Mouse (Mus musculus) macrophage (primary cell): ENCODE results near the gene Mrc2. TPM values are rescaled to one million over a fixed set of nuclear protein-coding genes. Genes with fewer than 3 reads are reported as not detected.

Experiments used
- H3K27ac ChIP-seq: fragments of 350-480 bp; formaldehyde crosslinking; 2 replicates; pipeline ENCODE4 v1.9.0; 2021
- H3K36me3 ChIP-seq: fragments of 350-480 bp; formaldehyde crosslinking; 2 replicates; pipeline ENCODE4 v1.9.0; 2021; ENCODE audit errors: inconsistent target
- H3K4me3 ChIP-seq: fragments of 350-480 bp; formaldehyde crosslinking; 2 replicates; pipeline ENCODE4 v1.9.0; 2021; ENCODE audit errors: inconsistent target
- H3K79me2 ChIP-seq: fragments of 350-480 bp; formaldehyde crosslinking; 2 replicates; pipeline ENCODE4 v1.9.0; 2021; ENCODE audit errors: inconsistent target
- WGBS: methylation state at CpG from one replicate; pipeline ENCODE4 v1.1.7; 2026; ENCODE audit warnings: inconsistent platforms; ENCODE audit not compliant: missing documents; 5-methylcytosine and 5-hydroxymethylcytosine counted together
- polyA plus RNA-seq: library from polyadenylated mRNA; stranded (reverse); fragments of 250-400 nt; gene quantifications from 3 replicates; pipeline ENCODE4 v1.2.4, GENCODE M21; 2018; ENCODE audit warnings: inconsistent platforms
- total RNA-seq, 78 experiments: library from RNA; depleted of rRNA; stranded (reverse); fragments of 250-400 nt; gene quantifications; 1 replicate in 9 of 78; 2 replicates in 24 of 78; 3 replicates in 43 of 78; 4 replicates in 2 of 78; pipeline ENCODE4 v1.2.4; 2018; ENCODE audit warnings: inconsistent platforms in 56 of 78

Gene Mrc2
- total RNA-seq (2018; cell fraction: chromatin; rRNA removed) = 10 to 100 TPM in 1 of 26 experiments, 1 to 10 TPM in 1, under 1 TPM in 13, not detected in 11; 0.13 to 19.7 (median 0.31) TPM
- total RNA-seq (2018; cell fraction: cytosol; rRNA removed) = under 1 TPM in 2 of 26 experiments, not detected in 24; under 0.01 to 0.29 TPM
- total RNA-seq (2018; cell fraction: nucleus; rRNA removed) = 1 to 10 TPM in 1 of 26 experiments, under 1 TPM in 3, not detected in 22; 0.06 to 2.7 (median 0.23) TPM
- not detected in 3 replicates for polyA plus RNA-seq

GRCm38 (mm10) chr11:105292124-105293071, at the start of gene Mrc2:
TSS of gene Mrc2 (plus strand) at chr11:105292643.
- H3K27ac ChIP-seq = no peak within 1 kb of the TSS
- 3% methylated on average over 55 of the region's 75 CpGs for WGBS
- no peak within 1 kb of the TSS for H3K4me3 ChIP-seq
- H3K36me3 ChIP-seq = 0 out of 2 replicates have a peak, but pooled peaks cover under 1% of the 10 kb centered on the region
- no peaks in the 10 kb centered on the region for H3K79me2 ChIP-seq

GRCm38 (mm10) chr11:105246369-105246768, 46.1 kb upstream of the Mrc2 start:
- Histone ChIP-seq H3K27ac (no peak overlapping the region), H3K36me3 (peaks cover 82% of the 10 kb centered on the region), H3K79me2 (no peaks in the 10 kb centered on the region), H3K4me3 (no peak overlapping the region)
- WGBS = 90% methylated on average over 1 of the region's 1 CpGs

- no peak overlapping the region for H3K4me3 ChIP-seq
- no peaks in the 10 kb centered on the region for H3K79me2 ChIP-seq
- H3K27ac ChIP-seq = no peak overlapping the region
- peaks cover 81% of the 10 kb centered on the region for H3K36me3 ChIP-seq
- 98% methylated on average over 6 of the region's 6 CpGs for WGBS
Observed at GRCm38 (mm10) chr11:105246785-105247184, 45.7 kb upstream of the Mrc2 start.

GRCm38 (mm10) chr11:105247321-105247720, 45.1 kb upstream of the Mrc2 start:
- no peaks in the 10 kb centered on the region for H3K79me2 ChIP-seq
- WGBS = 98% methylated on average over 5 of the region's 5 CpGs
- H3K27ac ChIP-seq = no peak overlapping the region
- peaks cover 79% of the 10 kb centered on the region for H3K36me3 ChIP-seq
- no peak overlapping the region for H3K4me3 ChIP-seq

- H3K27ac ChIP-seq = no peak overlapping the region
- H3K79me2 ChIP-seq = no peaks in the 10 kb centered on the region
- H3K36me3 ChIP-seq = peaks cover 72% of the 10 kb centered on the region
- no peak overlapping the region for H3K4me3 ChIP-seq
- WGBS = 78% methylated on average over 2 of the region's 3 CpGs
Observed at GRCm38 (mm10) chr11:105259733-105260132, 32.7 kb upstream of the Mrc2 start.

- Histone ChIP-seq H3K27ac (no peak overlapping the region), H3K4me3 (no peak overlapping the region), H3K36me3 (peaks cover 65% of the 10 kb centered on the region), H3K79me2 (no peaks in the 10 kb centered on the region)
- 92% methylated on average over 5 of the region's 5 CpGs for WGBS
Observed at GRCm38 (mm10) chr11:105261116-105261515, 31.3 kb upstream of the Mrc2 start.

GRCm38 (mm10) chr11:105261601-105262351, 30.7 kb upstream of the Mrc2 start:
- Histone ChIP-seq H3K4me3 (no peak overlapping the region), H3K79me2 (no peaks in the 10 kb centered on the region), H3K27ac (no peak overlapping the region), H3K36me3 (peaks cover 65% of the 10 kb centered on the region)
- WGBS = 59% methylated on average over 4 of the region's 4 CpGs

- H3K27ac ChIP-seq = no peak overlapping the region
- no peak overlapping the region for H3K4me3 ChIP-seq
- H3K79me2 ChIP-seq = no peaks in the 10 kb centered on the region
- peaks cover 70% of the 10 kb centered on the region for H3K36me3 ChIP-seq
Observed at GRCm38 (mm10) chr11:105264506-105264905, 27.9 kb upstream of the Mrc2 start.

GRCm38 (mm10) chr11:105264988-105265387, 27.5 kb upstream of the Mrc2 start:
- WGBS = 91% methylated on average over 3 of the region's 3 CpGs
- peaks cover 70% of the 10 kb centered on the region for H3K36me3 ChIP-seq
- H3K27ac ChIP-seq = no peak overlapping the region
- no peaks in the 10 kb centered on the region for H3K79me2 ChIP-seq
- H3K4me3 ChIP-seq = no peak overlapping the region

- WGBS = 44% methylated on average over 2 of the region's 2 CpGs
- Histone ChIP-seq H3K79me2 (no peaks in the 10 kb centered on the region), H3K36me3 (peaks cover 69% of the 10 kb centered on the region), H3K27ac (no peak overlapping the region), H3K4me3 (no peak overlapping the region)
Observed at GRCm38 (mm10) chr11:105270155-105270554, 22.3 kb upstream of the Mrc2 start.

- Histone ChIP-seq H3K79me2 (no peaks in the 10 kb centered on the region), H3K4me3 (no peak overlapping the region), H3K27ac (no peak overlapping the region), H3K36me3 (peaks cover 77% of the 10 kb centered on the region)
- 97% methylated on average over 6 of the region's 6 CpGs for WGBS
Observed at GRCm38 (mm10) chr11:105280456-105280855, 12.0 kb upstream of the Mrc2 start.

GRCm38 (mm10) chr11:105281291-105281690, 11.2 kb upstream of the Mrc2 start:
- Histone ChIP-seq H3K4me3 (no peak overlapping the region), H3K27ac (no peak overlapping the region), H3K36me3 (peaks cover 73% of the 10 kb centered on the region), H3K79me2 (no peaks in the 10 kb centered on the region)
- WGBS = 97% methylated on average over 7 of the region's 7 CpGs

- Histone ChIP-seq H3K79me2 (no peaks in the 10 kb centered on the region), H3K27ac (no peak overlapping the region), H3K4me3 (no peak overlapping the region), H3K36me3 (peaks cover 73% of the 10 kb centered on the region)
- WGBS = 93% methylated on average over 12 of the region's 12 CpGs
Observed at GRCm38 (mm10) chr11:105281763-105282459, 10.5 kb upstream of the Mrc2 start.

- H3K36me3 ChIP-seq = peaks cover 73% of the 10 kb centered on the region
- H3K27ac ChIP-seq = no peak overlapping the region
- no peaks in the 10 kb centered on the region for H3K79me2 ChIP-seq
- no peak overlapping the region for H3K4me3 ChIP-seq
- WGBS = 97% methylated on average over 2 of the region's 2 CpGs
Observed at GRCm38 (mm10) chr11:105282460-105282859, 10.0 kb upstream of the Mrc2 start.
